Mouse (Mus musculus): Measurements from ENCODE around the gene Tusc2. TPM values are rescaled to one million over a fixed set of nuclear protein-coding genes. Genes with fewer than 3 reads are reported as not detected.
A peak's percentile ranks its signal among the peaks of the same experiment; 100 is the strongest.

Tusc2 gene
- total and polyA plus RNA-seq, 3 experiments, result 36.2 to 48.9 TPM; not detected in 1

- peaks cover 35% of the 10 kb centered on the region for H3K79me2 ChIP-seq (ENCODE audit: control insufficient read depth, insufficient read depth, low read length, poor library complexity)
- peaks cover 7 to 29% of the 10 kb centered on the region in 2 experiments; a peak in 3 of 4 replicates for H3K36me3 ChIP-seq (ENCODE audit: control insufficient read depth in 1 of 2, insufficient read depth in 2 of 2, low read length in 2 of 2)
- peak; percentile 84 for DNase-seq (ENCODE audit: low read depth, low spot score)
- peak overlapping the region; percentile 94 for H3K9ac ChIP-seq (ENCODE audit: control insufficient read depth, low read depth, low read length, poor library complexity, severe bottlenecking)
- H3K9me3 ChIP-seq (replicated peaks; ENCODE audit: insufficient read depth, low read length), result no peaks in the 10 kb centered on the region
- H3K4me1 ChIP-seq (ENCODE audit: control insufficient read depth in 1 of 2, insufficient read depth in 2 of 2, low read length in 2 of 2), result peaks cover 10 to 33% of the 10 kb centered on the region in 2 experiments
- H3K27me3 ChIP-seq (ENCODE audit: control insufficient read depth in 1 of 2, insufficient read depth in 2 of 2, low read length in 2 of 2), result no peaks in the 10 kb centered on the region
- peak overlapping the region; percentile 90 for H3K27ac ChIP-seq (ENCODE audit: control insufficient read depth, low read depth, low read length)
- H3K4me3 ChIP-seq (ENCODE audit: control insufficient read depth in 1 of 2, insufficient read depth in 1 of 2, low read depth in 2 of 2, low read length in 2 of 2), result peak overlapping the region; percentile 82 to 91
- no peak for TF ChIP-seq MYC (IDR thresholded peaks at IDR 0.05; ENCODE audit: low read depth, low read length)
- TF ChIP-seq RCOR1 (IDR thresholded peaks at IDR 0.05; ENCODE audit: low read depth, low read length), result peak; percentile 55; the same call in 1 of the 2 replicates
- peak; percentile 25; the same call in 1 of the 2 replicates for TF ChIP-seq SIN3A (IDR thresholded peaks at IDR 0.05; ENCODE audit: low read length)
- no peak for TF ChIP-seq MEF2A (IDR thresholded peaks at IDR 0.05; ENCODE audit: extremely low read depth, insufficient replicate concordance, low read depth, low read length, poor library complexity, severe bottlenecking)
- TF ChIP-seq ZMIZ1 (IDR thresholded peaks at IDR 0.05; ENCODE audit: low read depth, low read length), result no peak
Measured at GRCm38 (mm10) chr9:107555031-107555457, 8.0 kb upstream of the Tusc2 start.

- Histone ChIP-seq H3K4me1 (ENCODE audit: control insufficient read depth in 1 of 2, insufficient read depth in 2 of 2, low read length in 2 of 2) (peaks cover 10 to 33% of the 10 kb centered on the region in 2 experiments), H3K4me3 (ENCODE audit: control insufficient read depth in 1 of 2, insufficient read depth in 1 of 2, low read depth in 2 of 2, low read length in 2 of 2) (peak overlapping the region; percentile 82 to 91), H3K27ac (ENCODE audit: control insufficient read depth, low read depth, low read length) (peak overlapping the region; percentile 90), H3K79me2 (ENCODE audit: control insufficient read depth, insufficient read depth, low read length, poor library complexity) (peaks cover 35% of the 10 kb centered on the region), H3K27me3 (ENCODE audit: control insufficient read depth in 1 of 2, insufficient read depth in 2 of 2, low read length in 2 of 2) (no peaks in the 10 kb centered on the region), H3K36me3 (ENCODE audit: control insufficient read depth in 1 of 2, insufficient read depth in 2 of 2, low read length in 2 of 2) (peaks cover 10 to 29% of the 10 kb centered on the region in 2 experiments; a peak in 3 of 4 replicates), H3K9ac (ENCODE audit: control insufficient read depth, low read depth, low read length, poor library complexity, severe bottlenecking) (peak overlapping the region; percentile 94), H3K9me3 (replicated peaks; ENCODE audit: insufficient read depth, low read length) (no peaks in the 10 kb centered on the region)
- DNase-seq (ENCODE audit: low read depth, low spot score), result no peak
- TF ChIP-seq CHD1 (IDR thresholded peaks at IDR 0.05; ENCODE audit: low read depth, low read length), result 0 out of 2 replicates have a peak, but pooled peaks have one; percentile 22
- TF ChIP-seq RCOR1 (IDR thresholded peaks at IDR 0.05; ENCODE audit: low read depth, low read length), result no peak
- no peak for TF ChIP-seq USF2 (IDR thresholded peaks at IDR 0.05; ENCODE audit: borderline replicate concordance in 1 of 2, insufficient read depth in 1 of 2, low read depth in 1 of 2, low read length in 2 of 2)
- TF ChIP-seq CTCF (IDR thresholded peaks at IDR 0.05 in 2 of 3, conservative IDR thresholded peaks at IDR 0.05 in 1 of 3; ENCODE audit: control insufficient read depth in 1 of 3, insufficient read depth in 1 of 3, low read depth in 2 of 3, low read length in 3 of 3, poor library complexity in 1 of 3, severe bottlenecking in 1 of 3), result no peak
Measured at GRCm38 (mm10) chr9:107555701-107556100, 7.4 kb upstream of the Tusc2 start.

GRCm38 (mm10) chr9:107556346-107556745 is 6.7 kb upstream of the Tusc2 start:
- Histone ChIP-seq H3K4me1 (ENCODE audit: control insufficient read depth in 1 of 2, insufficient read depth in 2 of 2, low read length in 2 of 2) (peaks cover 10 to 28% of the 10 kb centered on the region in 2 experiments), H3K9ac (ENCODE audit: control insufficient read depth, low read depth, low read length, poor library complexity, severe bottlenecking) (peak overlapping the region; percentile 94)

More at GRCm38 (mm10) chr9:107556346-107556745, 6.7 kb upstream of the Tusc2 start:
- H3K4me3 ChIP-seq (ENCODE audit: control insufficient read depth in 1 of 2, insufficient read depth in 1 of 2, low read depth in 2 of 2, low read length in 2 of 2), result peak overlapping the region; percentile 20 to 82; a peak in 3 of 4 replicates
- DNase-seq (ENCODE audit: low read depth, low spot score), result peak; percentile 50
- H3K9me3 ChIP-seq (replicated peaks; ENCODE audit: insufficient read depth, low read length), result no peaks in the 10 kb centered on the region
- H3K27ac ChIP-seq (ENCODE audit: control insufficient read depth, low read depth, low read length), result peak overlapping the region; percentile 40
- TF ChIP-seq ETS1 (IDR thresholded peaks at IDR 0.05; ENCODE audit: low read depth, low read length), result no peak
- TF ChIP-seq POLR2A (IDR thresholded peaks at IDR 0.05; ENCODE audit: control insufficient read depth in 1 of 2, insufficient read depth in 1 of 2, low read depth in 1 of 2, low read length in 2 of 2, poor library complexity in 1 of 2), result no peak; a peak in 1 of 4 replicates
- peak; percentile 70 for TF ChIP-seq ELF1 (IDR thresholded peaks at IDR 0.05; ENCODE audit: low read depth, low read length)
- H3K36me3 ChIP-seq (ENCODE audit: control insufficient read depth in 1 of 2, insufficient read depth in 2 of 2, low read length in 2 of 2), result peaks cover 10 to 29% of the 10 kb centered on the region in 2 experiments; a peak in 3 of 4 replicates
- H3K79me2 ChIP-seq (ENCODE audit: control insufficient read depth, insufficient read depth, low read length, poor library complexity), result peaks cover 35% of the 10 kb centered on the region
- H3K27me3 ChIP-seq (ENCODE audit: control insufficient read depth in 1 of 2, insufficient read depth in 2 of 2, low read length in 2 of 2), result no peaks in the 10 kb centered on the region

Data from MEL (cell line).